Mouse (Mus musculus): Measurements from ENCODE around the gene Gm42906.

DNA sequence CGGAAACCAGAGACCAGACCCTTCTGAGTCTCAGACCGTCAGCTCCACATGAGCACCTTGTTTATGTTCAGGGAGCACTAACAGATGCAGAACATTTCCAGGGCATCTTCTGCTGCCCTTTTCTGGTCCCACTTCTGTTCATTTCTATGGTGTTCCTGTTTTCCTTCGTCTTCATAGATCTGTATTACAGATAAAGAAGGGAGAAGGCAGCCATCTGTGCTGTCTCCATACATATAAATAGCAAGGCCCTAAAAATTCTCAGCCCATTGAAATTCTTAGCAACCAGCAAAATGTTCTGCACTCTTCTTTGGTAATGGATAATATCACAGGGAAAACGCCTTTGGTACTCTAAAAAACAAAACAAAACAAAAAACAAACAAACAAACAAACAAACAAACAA is 290.7 kb downstream of the Gm42906 start:
- TF ChIP-seq MAZ (IDR thresholded peaks at IDR 0.05; ENCODE audit: low read depth, low read length) = no peak
- TF ChIP-seq CTCF (IDR thresholded peaks at IDR 0.05 in 2 of 3, conservative IDR thresholded peaks at IDR 0.05 in 1 of 3; ENCODE audit: control insufficient read depth in 1 of 3, insufficient read depth in 1 of 3, low read depth in 2 of 3, low read length in 3 of 3, poor library complexity in 1 of 3, severe bottlenecking in 1 of 3) = no peak

Measured in MEL (cell line).